Mouse (Mus musculus) MEL (cell line): Measurements from ENCODE around the gene Ppp1r3d. TPM values are rescaled to one million over a fixed set of nuclear protein-coding genes. Genes with fewer than 3 reads are reported as not detected.

Source experiments
- DNase-seq: peaks from one replicate; pipeline ENCODE4 v3.0.0; 2011; ENCODE audit warnings: low read depth, low spot score
- H3K27ac ChIP-seq: 2 replicates; pipeline ENCODE4 v1.5.1; 2012; ENCODE audit warnings: low read depth, mild to moderate bottlenecking, control low read depth, low read length, moderate library complexity; ENCODE audit not compliant: control insufficient read depth
- H3K27me3 ChIP-seq, 2 experiments: fragments of 150-350 bp in 1 of 2; sonication (generic) in 1 of 2; 2 replicates each; pipeline ENCODE4 v1.6.1; 2012; ENCODE audit warnings: low read length in 2 of 2, mild to moderate bottlenecking in 2 of 2, improper control_type of control experiment in 1 of 2, moderate library complexity in 1 of 2; ENCODE audit not compliant: insufficient read depth in 2 of 2, control insufficient read depth in 1 of 2
- H3K36me3 ChIP-seq, 2 experiments: 2 replicates each; pipeline ENCODE4 v1.6.1; 2012 to 2014; ENCODE audit warnings: low read length in 2 of 2, improper control_type of control experiment in 1 of 2, inconsistent platforms in 1 of 2, mild to moderate bottlenecking in 1 of 2; ENCODE audit not compliant: insufficient read depth in 2 of 2, control insufficient read depth in 1 of 2
- H3K4me1 ChIP-seq, 2 experiments: fragments of 150-350 bp in 1 of 2; sonication (generic) in 1 of 2; 2 replicates each; pipeline ENCODE4 v1.6.1; 2012; ENCODE audit warnings: low read length in 2 of 2, improper control_type of control experiment in 1 of 2, mild to moderate bottlenecking in 1 of 2; ENCODE audit not compliant: insufficient read depth in 2 of 2, control insufficient read depth in 1 of 2
- H3K4me3 ChIP-seq, 2 experiments: fragments of 150-350 bp in 1 of 2; sonication (generic) in 1 of 2; 2 replicates each; pipeline ENCODE4 v1.5.1; 2012; ENCODE audit warnings: low read depth in 2 of 2, low read length in 2 of 2, mild to moderate bottlenecking in 2 of 2, moderate library complexity in 2 of 2, control low read depth in 1 of 2, improper control_type of control experiment in 1 of 2; ENCODE audit not compliant: control insufficient read depth in 1 of 2, insufficient read depth in 1 of 2
- H3K79me2 ChIP-seq: 2 replicates; pipeline ENCODE4 v1.6.1; 2012; ENCODE audit warnings: mild to moderate bottlenecking, low read length, moderate library complexity; ENCODE audit not compliant: control insufficient read depth, poor library complexity, insufficient read depth
- H3K9ac ChIP-seq: 2 replicates; pipeline ENCODE4 v1.6.1; 2012; ENCODE audit warnings: low read depth, mild to moderate bottlenecking, control low read depth, low read length, moderate library complexity; ENCODE audit not compliant: control insufficient read depth, poor library complexity, severe bottlenecking
- H3K9me3 ChIP-seq: fragments of 150-350 bp; sonication (generic); replicated peaks from 2 replicates; pipeline ENCODE4 v1.6.1; 2012; ENCODE audit warnings: mild to moderate bottlenecking, low read length, improper control_type of control experiment, moderate library complexity; ENCODE audit not compliant: insufficient read depth
- BHLHE40 ChIP-seq: IDR thresholded peaks from 2 replicates; pipeline ENCODE4 v1.6.1; 2012; ENCODE audit warnings: low read depth, mild to moderate bottlenecking, inconsistent platforms, low read length, improper control_type of control experiment, borderline replicate concordance
- CHD1 ChIP-seq: IDR thresholded peaks from 2 replicates; pipeline ENCODE4 v1.6.1; 2012; ENCODE audit warnings: low read depth, mild to moderate bottlenecking, inconsistent platforms, low read length, improper control_type of control experiment
- CHD2 ChIP-seq: IDR thresholded peaks from 2 replicates; pipeline ENCODE4 v1.6.1; 2011; ENCODE audit warnings: low read length, improper control_type of control experiment
- CTCF ChIP-seq, 3 experiments: IDR thresholded peaks in 2 of 3; conservative IDR thresholded peaks in 1 of 3; 2 replicates each; pipeline ENCODE4 v1.5.1; 2011 to 2012; ENCODE audit warnings: low read length in 3 of 3, low read depth in 2 of 3, mild to moderate bottlenecking in 2 of 3, improper control_type of control experiment in 1 of 3, inconsistent platforms in 1 of 3, mixed read lengths in 1 of 3, moderate library complexity in 1 of 3; ENCODE audit not compliant: control insufficient read depth in 1 of 3, insufficient read depth in 1 of 3, poor library complexity in 1 of 3, severe bottlenecking in 1 of 3
- GABPA ChIP-seq: IDR thresholded peaks from 2 replicates; pipeline ENCODE4 v1.6.1; 2012; ENCODE audit warnings: low read depth, mild to moderate bottlenecking, inconsistent platforms, low read length, improper control_type of control experiment, moderate library complexity
- HCFC1 ChIP-seq: IDR thresholded peaks from 2 replicates; pipeline ENCODE4 v1.6.1; 2012; ENCODE audit warnings: low read depth, mild to moderate bottlenecking, inconsistent platforms, low read length, improper control_type of control experiment, moderate library complexity
- KAT2A ChIP-seq: conservative IDR thresholded peaks from 2 replicates; pipeline ENCODE4 v1.6.1; 2012; ENCODE audit warnings: low read depth, low read length, improper control_type of control experiment, inconsistent platforms
- MAFK ChIP-seq: IDR thresholded peaks from 2 replicates; pipeline ENCODE4 v1.6.1; 2011; ENCODE audit warnings: low read depth, mild to moderate bottlenecking, low read length, improper control_type of control experiment, borderline replicate concordance
- MAX ChIP-seq: IDR thresholded peaks from 2 replicates; pipeline ENCODE4 v1.6.1; 2011; ENCODE audit warnings: low read length, improper control_type of control experiment
- NELFE ChIP-seq: IDR thresholded peaks from 2 replicates; pipeline ENCODE4 v1.6.1; 2011; ENCODE audit warnings: low read depth, low read length, improper control_type of control experiment
- NRF1 ChIP-seq: IDR thresholded peaks from 2 replicates; pipeline ENCODE4 v1.6.1; 2014; ENCODE audit warnings: low read depth, mild to moderate bottlenecking, inconsistent platforms, low read length, improper control_type of control experiment, moderate library complexity; ENCODE audit not compliant: poor library complexity, insufficient read depth, severe bottlenecking
- POLR2A ChIP-seq, 2 experiments: IDR thresholded peaks; 2 replicates each; pipeline ENCODE4 v1.6.1; 2011 to 2012; ENCODE audit warnings: low read length in 2 of 2, mild to moderate bottlenecking in 2 of 2, control low read depth in 1 of 2, improper control_type of control experiment in 1 of 2, low read depth in 1 of 2, moderate library complexity in 1 of 2; ENCODE audit not compliant: control insufficient read depth in 1 of 2, insufficient read depth in 1 of 2, poor library complexity in 1 of 2
- POLR2AphosphoS2 ChIP-seq: IDR thresholded peaks from 2 replicates; pipeline ENCODE4 v1.6.1; 2011; ENCODE audit warnings: low read length, improper control_type of control experiment
- RAD21 ChIP-seq: IDR thresholded peaks from 2 replicates; pipeline ENCODE4 v1.6.1; 2011; ENCODE audit warnings: mild to moderate bottlenecking, low read depth, low read length, improper control_type of control experiment
- RCOR1 ChIP-seq: IDR thresholded peaks from 2 replicates; pipeline ENCODE4 v1.6.1; 2012; ENCODE audit warnings: low read depth, mild to moderate bottlenecking, inconsistent platforms, low read length, improper control_type of control experiment
- SMC3 ChIP-seq: IDR thresholded peaks from 2 replicates; pipeline ENCODE4 v1.6.1; 2011; ENCODE audit warnings: low read depth, low read length, improper control_type of control experiment
- TBP ChIP-seq: IDR thresholded peaks from 2 replicates; pipeline ENCODE4 v1.8.0; 2011; ENCODE audit warnings: low read depth, low read length, improper control_type of control experiment
- UBTF ChIP-seq: IDR thresholded peaks from 2 replicates; pipeline ENCODE4 v1.6.1; 2012; ENCODE audit warnings: low read depth, mild to moderate bottlenecking, inconsistent platforms, low read length, improper control_type of control experiment, moderate library complexity, borderline replicate concordance; ENCODE audit not compliant: insufficient read depth
- USF1 ChIP-seq: IDR thresholded peaks from 2 replicates; pipeline ENCODE4 v1.6.1; 2014; ENCODE audit warnings: low read depth, mild to moderate bottlenecking, inconsistent platforms, low read length, improper control_type of control experiment, moderate library complexity
- polyA plus RNA-seq, 2 experiments: library from polyadenylated mRNA; stranded (reverse) in 1 of 2; unstranded in 1 of 2; fragments of >175 nt in 1 of 2; fragments of >200 nt in 1 of 2; gene quantifications; 2 replicates each; pipeline versions ENCODE4 v1.2.1 to v1.2.4; 2012; ENCODE audit warnings: low replicate concordance in 2 of 2, low read depth in 1 of 2; ENCODE audit not compliant: insufficient read length in 2 of 2, insufficient read depth in 1 of 2, missing spikeins in 1 of 2
- total RNA-seq: library from RNA; depleted of rRNA; stranded (reverse); fragments of 300-350 nt; gene quantifications from 2 replicates; pipeline ENCODE4 v1.2.3, GENCODE M21; 2012

Ppp1r3d gene
- total and polyA plus RNA-seq, 3 experiments, result not detected

DNA sequence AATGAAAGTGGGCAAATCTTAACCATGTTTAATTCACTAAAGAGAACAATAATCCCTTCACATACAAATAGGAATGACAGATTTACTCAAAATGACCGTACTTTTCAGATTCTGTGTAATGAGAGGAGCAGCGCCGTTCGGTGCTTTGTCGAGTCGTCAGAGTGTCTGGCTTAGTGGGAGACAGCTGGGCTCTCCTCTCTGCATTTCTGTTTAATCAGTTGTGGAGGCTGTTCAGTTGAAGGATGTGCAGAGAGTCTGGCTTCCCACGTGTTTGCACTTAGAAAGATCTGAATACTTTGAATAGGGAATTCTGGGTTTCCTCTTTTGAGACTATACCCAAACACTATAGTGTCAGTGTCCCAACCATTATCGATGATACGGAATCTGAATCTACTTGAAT lies 23.0 kb upstream of the Ppp1r3d start:
- TF ChIP-seq SMC3 (no peak), RCOR1 (no peak), CHD1 (no peak), NRF1 (no peak), CHD2 (no peak), RAD21 (no peak), MAX (no peak)
- no peak for DNase-seq

DNA sequence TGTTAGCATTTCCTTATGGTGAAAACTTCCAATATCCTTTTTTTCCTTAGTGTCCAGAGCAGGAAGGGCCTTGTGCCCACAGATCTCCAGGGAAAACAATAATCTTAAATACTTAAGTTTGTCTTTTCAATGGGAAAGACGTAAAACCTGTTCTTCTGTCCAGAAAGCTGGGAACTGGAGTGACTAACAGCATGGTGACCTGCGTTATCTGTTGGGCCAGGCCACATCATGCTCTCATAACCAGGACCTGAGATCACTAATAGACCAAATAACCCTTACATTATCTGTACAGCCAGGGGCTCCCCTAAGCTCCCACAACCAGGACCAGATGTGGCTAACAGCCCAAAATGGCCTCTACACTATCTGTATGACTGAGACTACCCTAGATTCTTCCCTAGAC lies 19.6 kb upstream of the Ppp1r3d start:
- Histone ChIP-seq H3K4me1 (no peaks in the 10 kb centered on the region), H3K9me3 (no peaks in the 10 kb centered on the region), H3K9ac (no peak overlapping the region), H3K4me3 (no peak overlapping the region), H3K36me3 (no peaks in the 10 kb centered on the region), H3K27ac (no peak overlapping the region), H3K27me3 (no peaks in the 10 kb centered on the region), H3K79me2 (no peaks in the 10 kb centered on the region)
- DNase-seq, result no peak
- no peak for TF ChIP-seq KAT2A
- TF ChIP-seq NELFE, result no peak
- no peak for TF ChIP-seq TBP
- no peak for TF ChIP-seq CHD2
- no peak for TF ChIP-seq UBTF
- no peak for TF ChIP-seq RCOR1
- no peak for TF ChIP-seq RAD21
- TF ChIP-seq GABPA, result no peak
- TF ChIP-seq SMC3, result no peak
- no peak for TF ChIP-seq POLR2AphosphoS2
- TF ChIP-seq MAFK, result no peak
- TF ChIP-seq CTCF (IDR thresholded peaks at IDR 0.05 in 2 of 3, conservative IDR thresholded peaks at IDR 0.05 in 1 of 3; ENCODE audit: control insufficient read depth in 1 of 3, insufficient read depth in 1 of 3, low read depth in 2 of 3, low read length in 3 of 3, poor library complexity in 1 of 3, severe bottlenecking in 1 of 3), result no peak
- TF ChIP-seq NRF1, result no peak
- TF ChIP-seq USF1, result no peak
- no peak for TF ChIP-seq HCFC1
- TF ChIP-seq BHLHE40, result no peak
- TF ChIP-seq POLR2A (IDR thresholded peaks at IDR 0.05; ENCODE audit: control insufficient read depth in 1 of 2, insufficient read depth in 1 of 2, low read depth in 1 of 2, low read length in 2 of 2, poor library complexity in 1 of 2), result no peak

More for the DNA sequence above, 23.0 kb upstream of the Ppp1r3d start:
- Histone ChIP-seq H3K9me3 (no peaks in the 10 kb centered on the region), H3K79me2 (no peaks in the 10 kb centered on the region), H3K4me1 (no peaks in the 10 kb centered on the region), H3K4me3 (no peak overlapping the region), H3K27me3 (no peaks in the 10 kb centered on the region), H3K36me3 (no peaks in the 10 kb centered on the region), H3K27ac (no peak overlapping the region), H3K9ac (no peak overlapping the region)
